Mouse (Mus musculus): ENCODE results near the gene Pou2f1. TPM values are rescaled to one million over a fixed set of nuclear protein-coding genes. Genes with fewer than 3 reads are reported as not detected.
"Not testable (repeated sequence)": the region's sequence is repeated elsewhere in the genome, so short reads cannot be mapped to it uniquely, and the experiment has no call there.

Gene Pou2f1
- polyA plus RNA-seq, 1 experiment from 2014 or later = 19.6 TPM

DNA sequence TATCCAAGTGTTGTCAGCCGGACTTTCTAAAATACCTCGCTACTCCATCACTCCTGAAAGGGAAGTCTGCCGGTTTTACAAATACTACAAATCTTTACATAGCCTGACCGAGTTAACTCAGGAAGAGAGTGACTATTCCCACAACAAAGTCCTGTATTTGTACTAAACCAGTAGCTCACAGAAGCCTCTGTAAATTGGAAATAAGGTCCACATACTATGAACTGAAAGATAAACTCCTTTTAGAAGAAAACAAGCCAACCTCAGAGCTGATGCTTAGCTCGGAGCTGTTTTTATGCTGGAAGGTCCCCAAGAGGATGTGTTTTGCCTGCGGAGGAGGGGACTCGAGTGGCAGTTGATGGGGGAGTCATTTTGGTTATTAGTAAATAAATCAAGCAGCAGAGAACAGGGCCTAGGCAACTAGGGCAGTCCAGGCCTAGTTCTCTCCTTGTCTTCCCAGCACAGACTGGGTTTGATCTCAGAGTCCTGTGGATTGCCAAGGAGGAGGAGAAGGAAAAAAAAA, 1.8 kb downstream of the Pou2f1 start:
- Histone ChIP-seq H3K27me3 (replicated peaks) (no peaks in the 10 kb centered on the region), H3K4me3 (peak overlapping the region; percentile 99), H3K36me3 (no peaks in the 10 kb centered on the region), H3K9ac (peak overlapping the region; percentile 99; the same call in 1 of the 2 replicates), H3K9me3 (no peaks in the 10 kb centered on the region), H3K27ac (peak overlapping the region; percentile 79; the same call in 1 of the 2 replicates), H3K4me2 (replicated peaks) (peak overlapping the region; percentile 86), H3K4me1 (peaks cover 19% of the 10 kb centered on the region)
- ATAC-seq (ENCODE audit: low FRiP score, low read depth) = no peak
- WGBS = 3% methylated on average over 7 of the region's 7 CpGs

DNA sequence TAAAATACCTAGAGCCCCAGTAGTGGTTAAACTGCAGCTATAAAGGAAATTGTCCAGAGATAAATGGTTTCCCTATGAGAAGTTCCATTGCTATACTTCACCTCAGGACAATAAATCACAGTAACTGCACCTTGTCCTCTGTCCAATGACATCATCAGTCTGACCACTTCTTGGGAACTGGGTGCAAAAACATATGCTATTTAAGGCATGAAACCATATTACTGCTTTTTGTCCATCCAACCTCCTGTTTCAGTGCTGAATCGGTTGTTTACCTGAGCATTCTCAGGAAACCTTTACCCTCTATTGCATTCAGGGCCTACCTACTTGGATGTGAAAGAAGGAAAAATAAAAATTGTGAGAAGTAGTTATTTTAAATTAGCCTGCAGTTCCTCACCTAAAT, 2.8 kb downstream of the Pou2f1 start:
- Histone ChIP-seq H3K27me3 (replicated peaks) (no peaks in the 10 kb centered on the region), H3K4me3 (no peak overlapping the region), H3K27ac (no peak overlapping the region), H3K36me3 (no peaks in the 10 kb centered on the region), H3K9ac (no peak overlapping the region), H3K4me1 (peaks cover 19% of the 10 kb centered on the region), H3K4me2 (replicated peaks) (peak overlapping the region; percentile 86; the same call in 1 of the 2 replicates), H3K9me3 (no peaks in the 10 kb centered on the region)
- no peak for ATAC-seq (ENCODE audit: low FRiP score, low read depth)
- 75% methylated on average over 1 of the region's 1 CpGs for WGBS

DNA sequence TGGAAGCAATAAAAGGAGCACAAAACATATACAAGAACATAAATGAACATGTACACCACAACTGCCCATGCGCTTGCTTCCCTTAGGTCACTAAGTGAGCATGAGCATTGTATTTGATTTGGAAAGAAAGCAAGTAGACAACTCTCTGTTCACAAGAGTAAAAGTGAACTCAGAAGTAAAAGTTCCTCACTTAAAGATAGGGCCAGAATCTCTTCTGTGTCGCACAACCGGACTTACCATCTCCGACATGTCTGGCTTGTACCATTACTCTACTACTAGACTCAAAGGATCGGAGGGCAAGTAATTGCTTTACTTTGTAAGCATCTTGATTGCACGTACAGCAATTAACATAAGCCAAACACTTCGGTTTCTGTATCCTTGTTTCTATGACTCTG, 6.8 kb downstream of the Pou2f1 start:
- Histone ChIP-seq H3K9ac (no peak overlapping the region), H3K4me2 (replicated peaks) (no peak overlapping the region), H3K27me3 (replicated peaks) (no peaks in the 10 kb centered on the region), H3K4me1 (peaks cover 31% of the 10 kb centered on the region), H3K4me3 (no peak overlapping the region), H3K36me3 (no peaks in the 10 kb centered on the region), H3K27ac (no peak overlapping the region), H3K9me3 (no peaks in the 10 kb centered on the region)
- no peak for ATAC-seq (ENCODE audit: low FRiP score, low read depth)
- WGBS = 91% methylated on average over 7 of the region's 7 CpGs

- not testable (repeated sequence) for ATAC-seq (ENCODE audit: low FRiP score, low read depth); H3K36me3 ChIP-seq; H3K27me3 ChIP-seq (replicated peaks); H3K9me3 ChIP-seq; H3K4me3 ChIP-seq; H3K9ac ChIP-seq; H3K4me2 ChIP-seq (replicated peaks); H3K27ac ChIP-seq
- H3K4me1 ChIP-seq = peaks cover 27% of the 10 kb centered on the region
- WGBS = 88% methylated on average over 7 of the region's 7 CpGs
Observed at GRCm38 (mm10) chr1:165995011-165995660, 7.3 kb downstream of the Pou2f1 start.

- peaks cover 20% of the 10 kb centered on the region for H3K4me1 ChIP-seq
- H3K27me3 ChIP-seq (replicated peaks) = no peaks in the 10 kb centered on the region
- no peak overlapping the region for H3K4me3 ChIP-seq
- 84% methylated on average over 1 of the region's 1 CpGs for WGBS
- H3K9ac ChIP-seq = no peak overlapping the region
- H3K27ac ChIP-seq = no peak overlapping the region
- no peaks in the 10 kb centered on the region for H3K9me3 ChIP-seq
- H3K36me3 ChIP-seq = no peaks in the 10 kb centered on the region
- no peak for ATAC-seq (ENCODE audit: low FRiP score, low read depth)
- H3K4me2 ChIP-seq (replicated peaks) = no peak overlapping the region
Observed at GRCm38 (mm10) chr1:165994279-165994678, 8.2 kb downstream of the Pou2f1 start.

DNA sequence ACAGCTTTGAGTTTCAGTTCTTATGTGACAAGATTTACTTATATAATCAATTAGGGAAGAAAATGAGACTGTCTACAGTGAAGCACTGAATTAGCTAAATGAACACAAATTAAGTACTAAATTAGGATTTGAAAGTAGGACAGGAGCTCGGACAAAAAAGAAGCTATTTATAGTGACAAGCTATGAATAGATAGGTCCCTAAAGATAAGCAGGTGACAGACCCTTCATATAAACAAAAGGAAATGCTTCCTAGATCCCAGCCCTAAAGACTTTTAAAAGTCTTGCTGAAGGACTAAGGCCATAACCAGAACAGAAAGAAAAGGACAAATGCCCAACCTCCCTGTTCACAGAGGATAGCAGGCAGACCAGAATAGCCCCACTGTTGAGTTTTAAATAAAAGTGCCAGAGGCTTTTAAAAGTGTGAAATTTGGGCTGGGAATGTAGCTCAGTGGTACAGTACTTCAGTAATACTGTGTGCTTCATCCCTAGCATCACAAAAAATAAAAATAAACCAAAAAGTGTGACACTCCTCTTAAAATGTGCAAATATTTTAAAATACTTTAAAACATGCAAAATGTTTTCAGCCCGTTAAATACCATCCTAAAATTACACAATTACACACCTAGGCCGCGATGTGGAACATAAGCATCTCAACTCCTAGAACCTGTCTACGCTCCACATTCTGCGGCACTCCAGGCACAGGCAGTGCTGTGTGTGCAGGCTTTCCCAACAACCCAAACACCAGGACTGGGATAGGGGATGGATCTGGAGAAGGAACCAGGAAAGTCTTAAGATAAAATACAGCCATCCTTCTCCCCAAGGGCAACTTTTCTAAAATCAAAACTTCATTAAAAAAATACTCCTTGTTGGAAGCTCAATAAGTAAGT, 9.0 kb downstream of the Pou2f1 start:
- 0 out of 2 replicates have a peak, but pooled peaks have one; percentile 25 for ATAC-seq (ENCODE audit: low FRiP score, low read depth)
- H3K27ac ChIP-seq = no peak overlapping the region
- 69% methylated on average over 6 of the region's 6 CpGs for WGBS

DNA sequence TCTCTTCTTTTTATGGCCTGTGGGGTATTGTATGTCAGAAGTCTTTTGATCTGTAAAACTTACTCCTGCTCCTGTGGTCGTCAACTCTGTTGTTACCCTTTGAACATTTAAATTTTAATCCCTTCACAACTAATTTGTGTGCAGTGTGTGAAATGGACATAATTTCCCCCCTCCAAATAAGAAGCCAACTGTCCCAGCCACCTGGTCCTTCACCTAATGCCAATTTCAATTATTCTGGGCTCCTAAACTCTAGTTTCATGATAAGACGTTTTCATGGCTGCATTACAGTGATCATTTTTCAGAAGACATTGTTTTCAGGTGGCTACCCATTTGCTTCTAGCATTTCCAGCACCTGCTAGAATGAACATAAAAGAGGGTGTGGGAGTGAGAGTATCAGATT, 13.9 kb downstream of the Pou2f1 start:
- Histone ChIP-seq H3K9ac (no peak overlapping the region), H3K4me1 (peaks cover 10% of the 10 kb centered on the region; the same call in 1 of the 2 replicates), H3K27me3 (replicated peaks) (no peaks in the 10 kb centered on the region), H3K27ac (no peak overlapping the region), H3K36me3 (no peaks in the 10 kb centered on the region), H3K4me2 (replicated peaks) (no peak overlapping the region), H3K4me3 (no peak overlapping the region), H3K9me3 (no peaks in the 10 kb centered on the region)
- WGBS = 86% methylated on average over 2 of the region's 2 CpGs
- no peak for ATAC-seq (ENCODE audit: low FRiP score, low read depth)

More for the DNA sequence above, 9.0 kb downstream of the Pou2f1 start:
- Histone ChIP-seq H3K27me3 (replicated peaks) (no peaks in the 10 kb centered on the region), H3K9ac (no peak overlapping the region), H3K4me2 (replicated peaks) (no peak overlapping the region), H3K4me3 (no peak overlapping the region), H3K9me3 (no peaks in the 10 kb centered on the region), H3K36me3 (no peaks in the 10 kb centered on the region), H3K4me1 (peaks cover 19% of the 10 kb centered on the region; the same call in 1 of the 2 replicates)

GRCm38 (mm10) chr1:165988072-165988471, 14.4 kb downstream of the Pou2f1 start:
- ATAC-seq (ENCODE audit: low FRiP score, low read depth) = no peak
- Histone ChIP-seq H3K4me2 (replicated peaks) (no peak overlapping the region), H3K4me1 (peaks cover 7% of the 10 kb centered on the region; the same call in 1 of the 2 replicates), H3K27me3 (replicated peaks) (no peaks in the 10 kb centered on the region), H3K4me3 (no peak overlapping the region), H3K9me3 (no peaks in the 10 kb centered on the region), H3K27ac (no peak overlapping the region), H3K36me3 (no peaks in the 10 kb centered on the region), H3K9ac (no peak overlapping the region)
- 85% methylated on average over 2 of the region's 2 CpGs for WGBS

GRCm38 (mm10) chr1:165985743-165986360, 16.6 kb downstream of the Pou2f1 start:
- H3K9ac ChIP-seq = no peak overlapping the region
- H3K4me1 ChIP-seq = no peaks in the 10 kb centered on the region
- no peak for ATAC-seq (ENCODE audit: low FRiP score, low read depth)
- no peaks in the 10 kb centered on the region for H3K9me3 ChIP-seq
- no peak overlapping the region for H3K4me2 ChIP-seq (replicated peaks)
- 92% methylated on average over 3 of the region's 3 CpGs for WGBS
- no peak overlapping the region for H3K27ac ChIP-seq
- H3K27me3 ChIP-seq (replicated peaks) = no peaks in the 10 kb centered on the region
- no peak overlapping the region for H3K4me3 ChIP-seq
- no peaks in the 10 kb centered on the region for H3K36me3 ChIP-seq

- Histone ChIP-seq H3K36me3 (no peaks in the 10 kb centered on the region), H3K27me3 (replicated peaks) (no peaks in the 10 kb centered on the region), H3K27ac (no peak overlapping the region), H3K4me3 (no peak overlapping the region), H3K9me3 (no peaks in the 10 kb centered on the region), H3K4me1 (no peaks in the 10 kb centered on the region), H3K4me2 (replicated peaks) (no peak overlapping the region), H3K9ac (no peak overlapping the region)
- no peak for ATAC-seq (ENCODE audit: low FRiP score, low read depth)
- WGBS = 91% methylated on average over 3 of the region's 3 CpGs
Observed at GRCm38 (mm10) chr1:165985186-165985585, 17.3 kb downstream of the Pou2f1 start.

DNA sequence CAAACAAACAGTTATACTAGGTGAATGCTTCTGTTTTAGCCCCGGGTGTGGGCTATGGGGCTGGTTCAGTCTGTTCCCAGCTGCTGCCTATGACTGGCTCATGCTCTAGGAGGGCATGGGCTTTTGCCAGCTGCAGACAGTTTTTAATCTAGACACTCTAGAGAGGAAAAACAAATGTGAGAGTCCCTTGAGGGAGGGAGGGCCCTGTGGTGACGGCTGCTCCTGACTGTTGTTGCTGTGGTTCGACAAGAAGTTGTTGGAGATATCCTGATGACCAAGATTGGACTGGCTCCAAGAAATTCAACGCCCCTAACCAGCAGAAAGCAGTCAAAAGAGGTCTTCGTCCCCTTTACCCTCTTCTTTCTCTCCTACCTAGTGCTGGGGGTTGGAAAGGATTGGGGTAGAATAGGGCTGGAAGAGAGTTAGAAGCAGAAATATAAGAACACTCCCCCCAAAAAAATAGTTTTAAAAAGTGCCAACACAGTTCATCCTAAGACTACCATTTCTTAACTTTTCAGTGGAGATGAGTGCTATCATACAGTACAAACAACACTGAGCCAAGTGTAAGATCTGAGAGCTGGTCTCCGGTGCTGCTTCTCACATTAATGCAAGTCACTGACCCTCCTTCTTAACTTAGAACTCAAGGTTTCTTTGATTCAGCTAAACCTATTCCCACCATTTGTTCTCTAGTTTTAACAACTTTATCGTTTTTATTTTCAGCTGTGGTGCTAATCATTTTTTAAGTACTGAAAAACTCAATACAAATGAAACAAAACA, 25.6 kb downstream of the Pou2f1 start:
- Histone ChIP-seq H3K4me3 (no peak overlapping the region), H3K9me3 (no peaks in the 10 kb centered on the region), H3K4me2 (replicated peaks) (no peak overlapping the region), H3K27me3 (replicated peaks) (no peaks in the 10 kb centered on the region), H3K36me3 (no peaks in the 10 kb centered on the region), H3K27ac (no peak overlapping the region), H3K4me1 (peaks cover 13% of the 10 kb centered on the region), H3K9ac (no peak overlapping the region)
- 80% methylated on average over 7 of the region's 7 CpGs for WGBS
- ATAC-seq (ENCODE audit: low FRiP score, low read depth) = no peak

All from neural tube, embryonic 12.5 days (tissue).